Mouse (Mus musculus): ENCODE measurements around the gene Ttc21a.

DNA sequence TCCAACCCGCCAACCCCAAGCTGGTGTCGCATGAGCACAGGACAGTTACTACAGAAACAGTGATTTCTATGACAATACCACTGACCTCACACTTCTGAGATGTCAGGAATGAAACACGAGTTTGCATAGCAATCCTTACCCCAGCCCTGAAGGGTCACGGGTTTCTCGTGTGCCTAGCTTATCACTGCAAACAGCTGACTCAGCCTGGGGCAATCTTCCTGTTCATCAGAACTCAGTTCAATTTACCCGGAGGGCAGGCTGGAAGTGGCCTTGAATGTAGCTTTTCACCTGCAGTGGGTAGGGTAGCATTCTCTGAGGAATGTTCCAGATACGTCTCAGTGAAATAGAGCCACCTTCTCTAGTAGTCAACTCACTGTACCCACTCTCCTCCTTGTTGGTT, 56.8 kb downstream of the Ttc21a start:
- no peak for TF ChIP-seq CTCF (IDR thresholded peaks at IDR 0.05; ENCODE audit: borderline replicate concordance, insufficient read depth, low read length)
- no peak for TF ChIP-seq POLR2A (IDR thresholded peaks at IDR 0.05; ENCODE audit: low read depth, low read length)

Data from embryonic fibroblast, embryonic 13.5 days (primary cell).